Mouse (Mus musculus) cerebellum, postnatal 4 days (tissue): ENCODE results near the gene Ptprcap.
"Not testable (repeated sequence)": the region's sequence is repeated elsewhere in the genome, so short reads cannot be mapped to it uniquely, and the experiment has no call there.

Experiments used
- DNase-seq, 2 experiments: peaks; one replicate each; pipeline ENCODE4 v3.0.0; 2022; ENCODE audit warnings: low spot score in 2 of 2, mixed read lengths in 1 of 2

The Ptprcap gene

DNA sequence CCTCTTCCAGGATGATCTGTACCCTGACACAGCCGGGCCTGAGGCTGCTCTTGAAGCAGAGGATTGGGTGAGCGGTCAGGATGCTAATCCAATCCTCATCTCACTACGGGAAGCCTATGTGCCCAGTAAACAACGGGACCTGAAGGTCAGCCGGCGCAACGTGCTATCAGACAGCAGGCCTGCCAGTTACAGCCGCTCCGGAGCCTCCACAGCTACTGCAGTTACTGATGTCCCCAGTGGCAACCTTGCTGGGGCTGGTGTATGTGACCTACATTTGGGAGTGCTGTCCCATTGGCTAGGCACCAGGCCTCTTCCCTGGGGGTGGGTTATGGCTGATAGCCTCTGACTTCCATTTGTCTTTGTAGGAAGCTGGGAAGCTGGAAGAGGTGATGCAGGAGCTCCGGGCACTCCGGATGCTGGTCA, at the start of gene Ptprcap:
TSS of gene Ptprcap (plus strand) at position 373 of the 423 bp plus-strand sequence.
- no peak for DNase-seq

DNA sequence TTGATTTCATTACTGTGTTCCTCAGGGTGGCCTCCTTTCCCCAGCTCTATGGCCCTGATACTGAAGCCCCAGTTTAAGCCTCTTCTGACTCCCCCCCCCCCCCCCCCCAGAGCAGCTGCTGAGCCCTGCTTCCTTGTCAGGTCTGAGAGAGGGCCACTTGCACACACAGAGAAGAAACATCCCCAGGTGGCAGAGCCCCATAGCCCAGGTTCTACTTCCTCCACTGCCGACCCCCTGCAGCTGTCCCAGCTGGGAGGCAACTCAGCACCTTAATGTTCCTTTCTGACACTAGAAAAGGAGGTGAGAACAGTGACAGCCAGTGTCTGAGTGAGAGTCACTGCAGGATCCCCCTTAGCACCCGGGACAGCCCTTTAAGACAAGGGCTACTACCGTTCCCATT, 49.6 kb upstream of the Ptprcap start:
- no peak for DNase-seq

DNA sequence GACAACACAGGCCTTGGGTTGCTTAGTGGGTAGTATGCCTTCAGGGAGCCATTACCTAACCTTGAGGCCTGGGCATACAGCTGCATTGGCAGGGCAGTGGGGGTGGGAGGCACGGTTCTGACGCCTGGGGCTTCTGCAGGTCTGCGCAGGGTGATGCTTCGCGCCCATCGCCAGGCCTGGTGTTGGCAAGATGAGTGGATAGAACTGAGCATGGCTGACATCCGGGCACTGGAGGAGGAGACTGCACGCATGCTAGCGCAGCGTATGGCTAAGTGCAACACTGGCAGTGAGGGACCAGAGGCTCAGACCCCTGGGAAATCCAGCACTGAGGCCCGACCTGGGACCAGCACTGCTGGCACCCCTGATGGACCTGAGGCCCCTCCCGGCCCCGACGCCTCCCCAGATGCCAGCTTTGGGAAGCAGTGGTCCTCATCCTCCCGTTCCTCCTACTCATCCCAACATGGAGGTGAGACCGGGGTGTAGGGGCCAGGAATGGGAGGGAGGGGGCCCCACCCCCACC, 48.7 kb upstream of the Ptprcap start:
- DNase-seq, result no peak

DNA sequence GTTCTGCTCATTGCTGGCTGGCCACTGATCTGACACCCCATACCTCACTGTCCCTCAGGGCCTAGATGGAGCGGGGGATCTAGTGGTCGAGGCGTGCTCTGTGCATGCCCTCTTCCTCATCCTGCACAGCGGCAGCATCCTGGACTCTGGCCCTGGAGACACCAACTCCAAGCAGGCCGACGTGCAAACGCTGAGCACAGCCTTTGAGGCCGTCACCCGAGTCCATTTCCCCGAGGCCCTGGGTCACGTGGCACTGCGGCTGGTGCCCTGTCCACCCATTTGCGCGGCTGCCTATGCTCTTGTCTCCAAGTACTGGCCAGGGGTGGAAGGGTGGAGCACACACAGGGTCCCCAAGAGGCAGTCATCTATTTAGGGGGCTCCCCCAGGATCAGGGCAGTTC, 46.8 kb upstream of the Ptprcap start:
- DNase-seq, result no peak

DNA sequence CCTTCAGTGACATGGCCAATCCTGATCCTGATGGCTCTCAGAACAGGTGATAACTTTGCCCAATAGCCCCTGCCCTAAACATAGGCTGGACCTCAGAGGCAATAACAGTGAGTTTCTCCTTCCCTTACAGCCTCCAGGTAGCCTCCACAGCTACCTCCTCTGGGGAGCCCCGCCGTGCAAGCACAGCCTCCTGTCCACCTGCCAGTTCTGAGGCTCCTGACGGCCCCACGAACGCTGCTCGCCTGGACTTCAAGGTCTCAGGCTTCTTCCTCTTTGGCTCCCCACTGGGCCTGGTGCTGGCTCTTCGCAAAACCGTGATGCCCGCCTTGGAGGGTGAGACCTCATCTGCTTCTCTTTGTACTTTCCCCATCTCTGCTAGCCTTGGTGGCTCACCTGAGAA, 44.9 kb upstream of the Ptprcap start:
- no peak for DNase-seq

DNA sequence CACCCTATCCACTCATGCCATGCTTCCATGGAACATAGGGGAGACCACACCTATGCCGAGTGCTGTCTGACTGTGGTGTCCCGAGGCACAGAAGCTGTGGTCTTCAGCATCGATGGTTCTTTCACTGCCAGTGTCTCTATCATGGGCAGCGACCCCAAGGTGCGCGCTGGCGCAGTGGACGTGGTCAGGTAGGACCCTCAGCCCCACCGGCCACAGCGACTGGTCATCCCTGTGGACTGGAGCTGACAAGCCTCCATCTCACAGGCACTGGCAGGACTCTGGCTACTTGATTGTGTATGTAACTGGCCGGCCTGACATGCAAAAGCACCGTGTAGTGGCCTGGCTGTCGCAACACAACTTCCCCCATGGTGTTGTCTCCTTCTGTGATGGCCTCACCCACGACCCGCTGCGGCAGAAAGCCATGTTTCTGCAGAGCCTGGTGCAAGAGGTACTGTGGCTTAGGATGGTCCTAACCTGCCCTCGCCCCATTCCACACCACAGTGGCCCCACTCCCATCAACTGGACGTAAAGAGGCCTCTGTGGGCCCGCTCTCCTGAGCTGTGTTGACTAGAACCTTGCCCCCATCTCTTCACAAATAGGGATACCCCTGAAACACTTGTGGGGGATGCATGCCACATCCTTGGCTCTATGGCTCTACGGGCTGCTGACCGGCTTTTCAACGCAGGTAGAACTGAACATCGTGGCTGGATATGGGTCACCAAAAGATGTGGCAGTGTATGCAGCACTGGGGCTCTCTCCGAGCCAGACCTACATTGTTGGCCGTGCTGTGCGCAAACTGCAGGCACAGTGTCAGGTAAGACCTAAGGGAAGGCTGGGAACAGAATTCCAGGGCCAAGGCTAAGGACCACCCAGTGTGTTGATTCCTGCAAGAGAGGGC, 41.1 kb upstream of the Ptprcap start:
- DNase-seq, result no peak

DNA sequence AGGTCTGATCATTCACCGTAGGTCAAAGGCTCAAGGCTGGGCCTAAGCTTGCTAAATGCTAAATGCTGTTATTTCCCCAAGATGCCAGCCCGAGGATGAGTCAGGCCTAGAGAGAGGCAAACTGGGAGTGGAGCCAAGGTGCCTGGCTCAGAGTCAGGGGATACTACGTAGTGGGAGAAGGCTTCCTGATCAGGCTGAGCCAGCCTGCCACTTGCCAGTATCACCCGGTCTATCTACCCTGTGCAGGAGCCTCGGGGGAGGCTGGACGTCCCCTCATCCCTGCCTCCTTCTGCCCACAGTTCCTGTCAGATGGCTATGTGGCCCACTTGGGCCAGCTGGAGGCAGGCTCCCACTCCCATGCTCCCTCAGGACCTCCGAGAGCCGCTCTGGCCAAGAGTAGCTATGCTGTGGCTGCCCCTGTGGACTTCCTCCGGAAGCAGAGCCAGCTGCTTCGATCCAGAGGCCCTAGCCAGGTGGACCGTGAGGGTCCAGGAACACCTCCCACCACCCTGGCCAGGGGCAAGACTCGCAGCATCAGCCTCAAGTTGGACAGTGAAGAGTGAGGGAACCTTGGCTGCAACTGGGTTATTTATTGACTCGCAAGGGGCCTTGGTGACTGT, 40.1 kb upstream of the Ptprcap start:
- peak in 1 of 2 experiments; percentile 72 for DNase-seq

DNA sequence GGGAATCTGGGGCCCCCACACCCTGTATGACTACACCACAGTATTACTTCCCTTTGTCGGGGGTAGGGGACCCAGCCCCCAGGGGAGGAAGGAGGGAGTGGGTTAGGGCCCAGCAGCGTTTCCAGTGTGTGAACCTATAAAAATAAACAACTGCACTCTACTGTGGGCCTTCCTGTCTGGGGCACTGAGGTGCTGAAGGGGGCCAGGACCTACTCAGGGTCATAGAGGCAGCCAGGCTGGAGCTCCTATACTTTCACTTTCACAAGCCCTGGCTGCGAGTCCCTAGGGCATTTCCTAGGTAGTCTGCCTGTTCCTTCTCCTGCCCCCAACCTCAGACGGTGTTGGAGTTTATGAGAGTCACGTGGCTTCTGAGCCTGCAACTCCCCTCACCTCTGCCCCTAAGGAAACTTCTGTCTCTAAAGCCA, 39.6 kb upstream of the Ptprcap start:
- no peak for DNase-seq

DNA sequence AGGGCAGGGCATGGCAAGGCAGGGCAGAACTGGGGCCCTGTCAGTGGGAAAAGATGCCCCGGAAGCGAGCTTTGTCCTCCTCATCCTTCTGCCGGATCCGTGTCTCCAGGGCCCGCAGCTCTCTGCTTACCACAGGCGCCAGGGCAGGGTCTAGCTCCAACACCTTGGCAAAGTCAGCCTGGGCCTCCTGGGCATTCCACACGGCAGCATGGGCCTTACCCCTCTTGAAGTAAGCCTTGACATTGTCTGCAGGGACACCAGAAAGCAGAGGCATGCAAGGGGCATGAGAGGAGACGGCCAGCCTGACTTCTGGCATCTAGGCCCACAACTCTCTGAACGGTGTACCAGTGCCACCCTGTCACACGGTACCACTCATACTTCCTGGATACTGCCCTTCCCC, 38.9 kb upstream of the Ptprcap start:
- no peak for DNase-seq

DNA sequence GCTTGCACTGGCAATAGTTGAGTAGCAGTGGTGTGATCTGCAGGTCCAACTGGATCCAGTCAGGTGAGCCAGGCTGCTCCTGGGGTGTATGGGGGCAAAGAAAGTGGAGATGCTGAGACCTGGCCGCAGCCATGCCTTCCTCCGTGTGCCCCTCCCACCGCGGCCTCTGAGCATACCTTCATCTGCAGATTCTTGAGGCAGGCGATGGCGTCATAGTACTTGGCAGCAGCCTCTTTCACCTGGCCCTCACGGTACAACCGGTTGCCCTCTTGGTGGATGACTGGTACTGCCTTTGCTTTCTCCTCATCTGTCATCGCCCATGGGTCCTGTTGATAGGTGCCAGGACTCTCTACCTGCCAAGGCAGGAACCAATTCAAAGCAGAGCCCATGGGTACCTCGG, 38.3 kb upstream of the Ptprcap start:
- DNase-seq, result no peak

DNA sequence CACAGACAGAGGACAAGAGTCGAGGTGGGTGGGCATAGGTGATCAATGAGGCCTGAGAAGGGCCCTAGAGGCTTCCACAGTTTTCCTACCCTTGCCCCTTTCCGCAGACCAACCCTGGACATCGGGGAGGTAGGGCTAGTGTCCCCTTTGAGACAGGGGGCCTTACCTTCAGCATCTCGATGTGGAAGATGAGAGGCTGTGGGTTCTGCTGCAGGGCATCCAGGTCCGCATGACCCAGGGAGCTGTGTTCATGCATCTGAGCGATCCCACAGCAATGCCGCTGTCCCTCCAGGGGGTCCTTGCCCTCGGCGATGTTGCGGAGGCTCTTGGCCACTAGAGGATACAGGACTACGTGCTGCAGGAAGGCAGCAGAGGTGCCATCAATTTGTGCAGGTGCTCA, 37.6 kb upstream of the Ptprcap start:
- DNase-seq, result no peak

DNA sequence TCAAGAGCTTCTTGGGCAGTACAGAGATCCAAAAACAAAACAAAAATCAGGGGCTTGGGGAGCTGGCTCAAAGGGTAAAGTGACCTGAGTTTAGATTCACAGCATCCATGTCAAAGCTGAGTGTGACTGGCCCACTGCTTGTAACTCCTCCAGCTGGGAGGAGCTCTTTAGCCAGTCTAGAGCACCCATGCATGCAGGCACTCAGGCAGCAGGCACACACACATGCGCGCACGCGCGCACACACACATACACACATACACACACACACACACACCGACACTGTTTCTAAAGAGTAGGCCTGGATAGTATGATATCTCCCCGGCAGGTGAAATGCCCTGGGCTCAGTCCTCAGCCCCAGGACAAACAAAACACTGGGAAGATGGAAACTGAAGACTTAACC, 36.4 kb upstream of the Ptprcap start:
- DNase-seq, result no peak

DNA sequence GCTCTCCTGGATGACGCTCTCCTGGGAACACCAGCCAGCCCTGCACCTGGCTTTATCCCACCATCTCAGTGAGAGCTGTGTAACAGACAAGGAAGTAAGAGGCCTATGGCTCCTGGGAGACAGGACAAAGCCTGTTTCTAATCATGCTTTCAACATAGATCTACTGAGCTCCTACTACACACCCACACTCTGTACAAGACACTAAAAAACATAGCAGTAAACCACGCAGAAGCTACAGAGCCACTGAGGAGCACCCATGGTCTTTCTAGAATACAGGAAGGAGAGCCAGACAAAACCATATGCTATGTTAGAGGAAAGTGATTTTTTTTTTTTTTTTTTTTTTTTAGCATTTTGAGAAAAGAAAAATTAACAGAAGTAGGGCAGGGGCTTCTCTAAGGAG, 35.1 kb upstream of the Ptprcap start:
- DNase-seq, result no peak

DNA sequence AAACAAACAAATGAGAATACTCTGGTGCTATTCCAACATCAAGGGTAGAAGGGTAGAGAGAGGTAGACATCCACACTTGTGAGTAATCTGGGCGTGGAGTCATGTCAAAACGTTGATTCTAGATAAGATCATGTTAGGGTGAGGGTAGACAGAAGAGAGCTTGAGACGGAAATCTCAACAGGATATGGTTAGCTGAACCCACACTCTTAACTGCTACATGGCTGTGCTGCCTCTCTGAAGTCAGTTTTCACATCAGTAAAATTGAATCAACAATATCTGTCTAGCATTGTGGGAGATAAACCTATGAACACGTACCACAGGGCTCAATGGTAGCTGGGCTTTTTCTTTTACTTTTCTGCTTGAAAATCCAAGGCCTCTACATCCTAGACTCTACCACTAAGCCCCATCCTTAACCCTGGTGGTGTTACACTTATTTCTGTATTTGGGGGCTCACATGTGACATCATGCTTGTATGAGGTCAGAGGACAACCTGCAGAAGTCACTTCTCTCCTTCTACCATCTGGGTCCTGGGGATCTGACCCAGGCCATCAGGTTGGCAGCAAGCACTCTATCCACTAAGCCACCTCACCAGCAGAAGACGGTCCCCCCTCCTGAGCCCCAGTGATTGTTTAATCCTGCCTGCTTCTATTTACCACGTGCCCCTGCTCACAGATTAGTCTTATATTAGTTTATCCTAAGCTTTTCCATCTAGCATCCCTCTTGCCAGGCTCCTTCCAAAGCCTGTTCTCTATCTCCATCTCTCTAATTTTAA, 33.5 kb upstream of the Ptprcap start:
- DNase-seq, result no peak

DNA sequence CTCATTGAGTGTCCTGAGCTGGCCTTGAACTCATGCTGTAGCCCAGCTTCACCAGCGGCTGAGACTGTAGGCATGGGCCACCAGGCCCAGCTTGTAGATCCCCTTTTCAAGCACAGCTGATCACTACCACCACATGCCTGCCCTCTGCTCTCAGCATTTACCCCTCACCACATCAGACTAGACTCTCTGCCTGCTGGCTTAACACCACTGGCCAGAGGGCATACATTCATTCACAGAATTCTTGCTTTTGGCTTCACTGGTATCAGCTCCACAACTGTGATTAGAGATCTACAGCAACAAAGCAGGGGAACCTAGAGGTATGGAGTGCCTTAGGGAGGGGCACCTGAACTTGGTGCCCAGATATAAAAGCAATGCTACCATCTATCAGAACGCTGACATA, 32.9 kb upstream of the Ptprcap start:
- DNase-seq, result no peak

DNA sequence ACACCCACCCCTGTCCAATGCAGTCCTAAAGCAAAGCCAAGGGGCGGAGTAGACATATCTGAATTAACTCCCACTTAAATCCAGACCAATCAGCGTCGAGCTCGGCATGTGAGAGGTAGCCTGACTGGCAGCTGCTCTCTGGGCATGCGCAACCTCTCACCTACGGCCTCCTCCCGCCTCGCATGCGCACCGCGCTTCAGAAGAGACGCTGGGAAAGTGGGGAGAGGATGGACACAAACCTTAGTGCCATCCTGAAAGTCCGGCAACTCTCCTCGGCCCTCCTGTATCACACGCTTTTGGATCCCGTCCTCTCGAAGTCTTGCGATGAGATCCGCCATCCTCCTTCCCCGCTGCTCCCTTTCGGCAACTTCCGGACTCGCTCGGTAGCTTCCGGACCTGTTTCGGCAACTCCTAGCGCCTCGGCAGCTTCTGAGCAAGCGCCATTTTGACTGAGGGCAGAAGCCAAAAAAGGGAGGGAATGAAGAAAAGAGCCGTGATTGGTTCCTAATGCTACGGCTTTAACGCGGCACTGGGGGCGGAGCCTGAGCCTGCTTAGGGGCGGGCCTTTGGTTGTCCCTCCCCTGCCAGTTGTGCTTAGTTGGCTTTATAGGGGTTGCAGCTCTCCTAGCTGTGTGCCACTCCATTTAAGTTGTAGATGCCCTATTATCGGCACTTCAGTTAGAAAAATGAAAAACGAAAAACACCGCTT, 32.2 kb upstream of the Ptprcap start:
- peak; percentile 94 to 98 for DNase-seq

DNA sequence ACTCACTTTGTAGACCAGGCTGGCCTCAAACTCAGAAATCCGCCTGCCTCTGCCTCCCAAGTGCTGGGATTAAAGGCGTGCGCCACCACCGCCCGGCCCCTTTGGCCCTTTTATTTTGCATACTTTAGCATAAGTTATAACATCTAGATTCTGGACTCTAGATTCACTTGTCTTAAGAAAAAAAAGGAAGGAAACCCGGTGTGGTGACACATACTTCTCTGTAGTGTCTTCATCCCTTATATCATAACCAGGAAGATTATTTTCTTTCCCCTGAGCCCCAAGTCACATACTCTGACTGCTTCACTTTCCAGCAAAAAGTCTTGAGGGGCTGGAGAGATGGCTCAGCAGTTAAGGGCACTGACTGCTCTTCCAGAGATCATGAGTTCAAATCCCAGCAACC, 31.5 kb upstream of the Ptprcap start:
- DNase-seq, result not testable (repeated sequence)

DNA sequence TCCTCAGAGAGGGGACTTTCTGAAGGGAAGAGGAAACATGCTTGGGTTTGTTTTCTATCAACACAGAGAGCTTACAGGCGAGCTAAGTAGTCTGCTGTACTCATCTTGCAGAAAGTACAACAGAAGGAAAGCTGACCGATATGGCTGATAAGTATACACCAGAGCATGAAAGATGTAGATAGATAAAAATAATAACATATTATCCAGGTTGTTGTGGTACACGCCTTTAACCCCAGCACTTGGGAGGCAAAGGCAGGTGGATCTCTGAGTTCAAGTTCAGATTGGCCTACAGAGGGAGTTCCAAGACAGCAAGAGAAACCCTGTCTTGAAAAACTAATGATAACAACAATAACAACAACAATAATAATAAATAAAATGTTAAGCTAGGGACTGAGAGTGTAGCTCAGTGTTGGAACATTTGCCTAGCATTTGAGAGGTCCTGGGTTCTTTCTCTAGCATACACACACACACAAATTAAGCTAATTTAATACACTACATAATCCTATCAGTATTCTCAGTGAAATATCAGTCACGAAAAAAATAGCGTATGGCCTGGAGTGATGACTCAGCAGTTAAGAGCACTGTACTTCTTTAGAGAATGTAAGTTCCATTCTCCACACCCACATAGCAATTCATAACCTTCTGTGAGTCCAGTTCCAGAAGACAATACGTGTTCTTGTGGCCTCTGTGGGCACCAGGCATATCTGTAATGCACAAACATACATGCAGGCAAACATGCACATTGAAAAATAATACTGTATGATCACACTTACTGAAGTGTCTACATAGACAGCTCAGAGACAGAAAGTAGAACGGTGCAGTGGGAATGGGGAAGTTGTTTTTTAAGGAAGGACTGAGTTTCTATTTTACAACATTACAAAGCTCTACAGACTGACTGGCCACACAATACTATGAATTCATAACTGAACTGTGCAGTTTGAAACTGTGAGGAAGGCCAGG, 30.7 kb upstream of the Ptprcap start:
- no peak for DNase-seq

DNA sequence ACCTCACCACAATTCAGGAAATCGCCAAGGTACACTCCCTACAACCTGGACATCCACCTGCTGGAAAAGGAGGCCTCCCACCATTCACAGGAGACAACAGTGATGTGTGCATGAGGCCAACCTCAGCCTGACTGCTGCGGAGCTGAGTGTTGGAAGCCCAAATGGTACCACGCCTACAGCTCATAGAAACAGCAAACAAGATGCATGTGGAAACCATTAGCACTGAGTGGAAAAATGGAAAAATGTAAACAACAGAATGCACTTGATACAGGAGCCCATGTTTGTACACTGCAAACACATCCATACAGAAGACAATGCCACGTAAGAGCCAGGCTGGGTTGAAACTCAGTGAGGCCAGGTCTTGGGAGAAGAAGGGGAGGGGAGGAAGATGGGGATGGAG, 29.0 kb upstream of the Ptprcap start:
- no peak for DNase-seq

DNA sequence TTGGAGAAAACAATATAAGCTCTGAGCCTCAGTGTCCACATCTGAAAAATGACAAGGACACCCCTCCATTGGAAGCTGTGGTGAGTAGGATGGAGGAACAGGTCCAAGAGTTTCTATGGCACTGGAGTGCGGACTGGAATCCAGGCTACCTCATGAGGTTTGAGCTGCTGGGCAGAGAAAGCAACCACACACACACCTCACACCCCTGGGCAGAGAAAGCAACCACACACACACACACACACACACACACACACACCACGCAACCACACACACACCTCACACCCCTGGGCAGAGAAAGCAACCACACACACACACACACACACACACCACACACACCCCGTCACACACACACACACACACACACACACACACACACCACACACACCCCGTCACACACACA, 28.1 kb upstream of the Ptprcap start:
- not testable (repeated sequence) for DNase-seq
